Mouse (Mus musculus): ENCODE data around the gene Cars. TPM values are rescaled to one million over a fixed set of nuclear protein-coding genes. Genes with fewer than 3 reads are reported as not detected.
A peak's percentile ranks its signal among the peaks of the same experiment; 100 is the strongest.
"Not testable (repeated sequence)": the region's sequence is repeated elsewhere in the genome, so short reads cannot be mapped to it uniquely, and the experiment has no call there.

The Cars gene
- total RNA-seq (2021): 10 to 100 TPM; 38.7 to 56.6 TPM
- long read RNA-seq, experiment 1, transcript Cars-201 (23 exons, 3,222 nt): minor isoform, 6 of 49 reads
- long read RNA-seq, experiment 1, transcript Cars-202 (22 exons, 2,462 nt): major isoform, 24 of 49 reads
- long read RNA-seq, experiment 1, partial matches to known transcripts: 14 of 49 reads
- long read RNA-seq, experiment 1, other reads (novel, unspliced or antisense): 2 of 49 reads
- long read RNA-seq, experiment 2, transcript Cars-202 (22 exons, 2,462 nt): major isoform, 20 of 32 reads
- long read RNA-seq, experiment 2, partial matches to known transcripts: 4 of 32 reads
- long read RNA-seq, experiment 2, other reads (novel, unspliced or antisense): 5 of 32 reads

GRCm38 (mm10) chr7:143599428-143600230 lies at the start of gene Cars:
Gene Cars (minus strand): TSS chr7:143600090.
- peak; percentile 95 for DNase-seq

GRCm38 (mm10) chr7:143649034-143649768 lies 49.3 kb upstream of the Cars start, which contains the start of gene Tnfrsf22:
Gene Tnfrsf22 (minus strand): TSS chr7:143649661.
- peak; percentile 89 for DNase-seq

GRCm38 (mm10) chr7:143643949-143644348 lies 44.1 kb upstream of the Cars start:
- DNase-seq: not testable (repeated sequence)

- DNase-seq: no peak
These were observed 36.8 kb upstream of the Cars start for GRCm38 (mm10) chr7:143636674-143637073.

- no peak for DNase-seq
These were observed 31.6 kb upstream of the Cars start for GRCm38 (mm10) chr7:143631503-143631902.

- no peak for DNase-seq
These were observed 29.6 kb upstream of the Cars start for GRCm38 (mm10) chr7:143629501-143629900.

- DNase-seq: no peak
These were observed 28.6 kb upstream of the Cars start, which contains the start of gene Tnfrsf26 for GRCm38 (mm10) chr7:143628540-143628939. Gene Tnfrsf26 (minus strand): TSS chr7:143628722.

- DNase-seq: no peak
These were observed 27.8 kb upstream of the Cars start for GRCm38 (mm10) chr7:143627555-143628286.

GRCm38 (mm10) chr7:143626178-143626577 lies 26.3 kb upstream of the Cars start:
- no peak for DNase-seq

- DNase-seq: no peak
These were observed 25.3 kb upstream of the Cars start for GRCm38 (mm10) chr7:143625151-143625550.

- no peak for DNase-seq
These were observed 24.7 kb upstream of the Cars start for GRCm38 (mm10) chr7:143624561-143624960.

GRCm38 (mm10) chr7:143620951-143621350 lies 21.1 kb upstream of the Cars start:
- no peak for DNase-seq

- DNase-seq: no peak
These were observed 14.7 kb upstream of the Cars start for GRCm38 (mm10) chr7:143614404-143615135.

- no peak for DNase-seq
These were observed 12.3 kb upstream of the Cars start for GRCm38 (mm10) chr7:143612215-143612614.

GRCm38 (mm10) chr7:143605321-143605720 lies 5.4 kb upstream of the Cars start:
- no peak for DNase-seq

- DNase-seq: no peak
These were observed 5.0 kb upstream of the Cars start for GRCm38 (mm10) chr7:143604889-143605288.

GRCm38 (mm10) chr7:143601705-143602104 lies 1.8 kb upstream of the Cars start:
- no peak for DNase-seq

GRCm38 (mm10) chr7:143600231-143600740 lies 396 bp upstream of the Cars start:
- no peak for DNase-seq

GRCm38 (mm10) chr7:143594865-143595264 lies 5.0 kb downstream of the Cars start:
- DNase-seq: no peak

GRCm38 (mm10) chr7:143592255-143592654 lies 7.6 kb downstream of the Cars start:
- DNase-seq: no peak

- no peak for DNase-seq
These were observed 11.9 kb downstream of the Cars start for GRCm38 (mm10) chr7:143588006-143588405.
